Mouse (Mus musculus) testis, adult 2 months (tissue): Measurements from ENCODE around the gene Ilkap. TPM values are rescaled to one million over a fixed set of nuclear protein-coding genes. Genes with fewer than 3 reads are reported as not detected.
A peak's percentile ranks its signal among the peaks of the same experiment; 100 is the strongest.

Source experiments
- H3K27ac ChIP-seq: fragments of 200-500 bp; 2 replicates; pipeline ENCODE4 v1.5.1; 2012; ENCODE audit warnings: low read depth, low read length; ENCODE audit not compliant: control insufficient read depth, insufficient read depth
- H3K27me3 ChIP-seq: fragments of 200-500 bp; 2 replicates; pipeline ENCODE4 v1.6.1; 2012; ENCODE audit warnings: mild to moderate bottlenecking, low read length, moderate library complexity; ENCODE audit not compliant: control insufficient read depth, insufficient read depth
- H3K36me3 ChIP-seq: fragments of 200-500 bp; 2 replicates; pipeline ENCODE4 v1.6.1; 2012; ENCODE audit warnings: mild to moderate bottlenecking, low read length; ENCODE audit not compliant: control insufficient read depth, insufficient read depth
- H3K4me1 ChIP-seq: fragments of 200-500 bp; 2 replicates; pipeline ENCODE4 v1.6.1; 2012; ENCODE audit warnings: low read length; ENCODE audit not compliant: control insufficient read depth, insufficient read depth
- H3K4me3 ChIP-seq: fragments of 200-500 bp; 2 replicates; pipeline ENCODE4 v1.5.1; 2012; ENCODE audit warnings: low read depth, mild to moderate bottlenecking, low read length, moderate library complexity, mixed read lengths; ENCODE audit not compliant: control insufficient read depth
- CTCF ChIP-seq: fragments of 200-500 bp; IDR thresholded peaks from 2 replicates; pipeline ENCODE4 v1.5.1; 2012; ENCODE audit warnings: low read depth, mild to moderate bottlenecking, inconsistent platforms, low read length, moderate library complexity; ENCODE audit not compliant: control insufficient read depth, insufficient read depth, insufficient replicate concordance
- POLR2A ChIP-seq: fragments of 200-500 bp; IDR thresholded peaks from 2 replicates; pipeline ENCODE4 v1.6.1; 2012; ENCODE audit warnings: low read depth, mild to moderate bottlenecking, inconsistent platforms, low read length, moderate library complexity; ENCODE audit not compliant: control insufficient read depth
- polyA plus RNA-seq: library from polyadenylated mRNA; depleted of rRNA; stranded (reverse); fragments of >200 nt; gene quantifications from 2 replicates; pipeline ENCODE4 v1.2.3, GENCODE M21; 2012

Ilkap gene
- polyA plus RNA-seq, 1 experiment: 20.2 TPM

DNA sequence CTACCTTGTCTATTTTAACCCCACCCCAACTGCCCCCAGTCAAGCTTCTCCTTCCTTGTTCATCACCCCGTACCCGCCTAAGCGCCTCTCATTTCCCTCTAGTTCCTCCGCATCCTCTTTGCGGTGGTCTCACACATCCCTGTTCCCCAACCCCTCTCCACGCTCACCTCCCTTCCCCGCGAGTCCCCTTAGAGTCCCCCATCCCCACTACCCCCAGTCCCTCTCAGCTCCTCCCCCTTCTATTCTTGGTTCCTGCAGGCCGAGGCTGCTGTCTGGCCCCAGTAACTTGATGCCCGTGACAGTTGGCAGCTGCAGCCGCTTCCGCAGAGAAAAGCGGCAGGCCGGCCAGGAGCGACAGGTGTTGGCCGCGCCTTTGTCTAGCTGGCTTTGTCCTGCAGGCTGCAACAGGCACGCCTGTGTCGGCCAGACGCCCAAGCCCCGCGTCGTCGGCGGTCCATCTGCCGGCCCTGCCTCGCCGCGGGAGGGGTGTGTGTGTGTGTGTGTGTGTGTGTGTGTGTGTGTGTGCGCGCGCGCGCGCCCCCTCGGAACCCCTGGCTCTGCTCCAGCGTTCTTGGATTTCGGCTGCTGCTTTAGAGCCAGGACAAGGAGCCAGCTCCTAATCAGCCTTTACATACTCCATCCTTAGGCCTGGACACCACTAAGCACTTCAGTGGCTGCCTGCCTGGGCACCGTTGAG, 15.4 kb upstream of the Ilkap start, which contains the start of gene Hes6:
TSS of gene Hes6 (minus strand) at position 141 of the 697 bp plus-strand sequence.
- Histone ChIP-seq H3K4me3 (peak within 1 kb of the TSS; percentile 84), H3K27ac (0 out of 2 replicates have a peak within 1 kb of the TSS, but pooled peaks have one; percentile 8), H3K36me3 (no peaks in the 10 kb centered on the region; the same call in 1 of the 2 replicates), H3K27me3 (no peaks in the 10 kb centered on the region), H3K4me1 (peaks cover 23% of the 10 kb centered on the region)
- TF ChIP-seq POLR2A (no peak), CTCF (no peak)

DNA sequence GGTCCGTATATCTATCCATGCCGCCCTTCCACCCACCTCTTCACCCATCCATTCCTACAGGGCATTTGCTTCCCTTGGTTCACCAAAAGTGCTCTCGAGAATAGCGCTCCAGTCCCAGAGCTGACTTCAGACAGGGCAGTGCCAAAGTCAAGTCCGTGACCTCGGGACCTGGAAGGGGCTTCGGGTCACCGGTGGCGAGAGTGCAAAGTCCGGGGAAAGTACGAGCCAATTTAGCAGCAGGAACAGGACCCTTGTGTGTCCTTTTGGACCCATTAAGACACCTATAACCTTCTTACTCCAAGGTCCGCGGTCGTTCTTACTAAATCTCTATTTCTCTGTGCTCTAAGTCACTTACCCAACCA, 14.9 kb upstream of the Ilkap start:
- Histone ChIP-seq H3K27ac (no peak overlapping the region), H3K4me1 (peaks cover 23% of the 10 kb centered on the region), H3K4me3 (peak overlapping the region; percentile 55), H3K36me3 (no peaks in the 10 kb centered on the region; the same call in 1 of the 2 replicates), H3K27me3 (no peaks in the 10 kb centered on the region)
- TF ChIP-seq CTCF: no peak
- TF ChIP-seq POLR2A: no peak

DNA sequence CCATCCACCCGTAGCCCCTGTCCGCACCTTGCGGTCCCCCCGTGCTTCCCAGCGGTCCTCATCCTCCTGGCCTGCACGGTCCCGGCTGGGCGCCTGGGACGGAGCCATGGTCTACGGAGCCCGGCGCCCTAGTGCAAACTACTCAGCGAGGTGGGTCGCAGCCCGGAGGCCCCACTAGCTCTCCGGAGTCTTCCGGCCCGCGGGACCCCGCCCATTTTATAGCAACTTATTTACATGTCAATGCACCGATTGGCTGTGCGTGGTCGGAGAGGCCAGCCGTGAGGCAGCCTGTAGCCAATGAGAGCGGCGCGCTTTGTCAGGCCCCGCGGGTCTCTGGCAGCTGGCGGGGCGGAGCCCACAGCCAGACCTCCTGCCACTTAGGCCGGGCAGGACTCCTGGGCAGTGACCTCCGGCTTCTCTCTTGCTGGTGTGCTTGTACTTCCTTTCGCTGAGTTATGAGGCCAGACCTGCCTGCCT, 14.5 kb upstream of the Ilkap start:
- Histone ChIP-seq H3K36me3 (no peaks in the 10 kb centered on the region; the same call in 1 of the 2 replicates), H3K27me3 (no peaks in the 10 kb centered on the region), H3K4me1 (peaks cover 23% of the 10 kb centered on the region), H3K4me3 (peak overlapping the region; percentile 84), H3K27ac (0 out of 2 replicates have a peak overlapping the region, but pooled peaks have one; percentile 8)
- TF ChIP-seq POLR2A (peak; percentile 63), CTCF (no peak)

DNA sequence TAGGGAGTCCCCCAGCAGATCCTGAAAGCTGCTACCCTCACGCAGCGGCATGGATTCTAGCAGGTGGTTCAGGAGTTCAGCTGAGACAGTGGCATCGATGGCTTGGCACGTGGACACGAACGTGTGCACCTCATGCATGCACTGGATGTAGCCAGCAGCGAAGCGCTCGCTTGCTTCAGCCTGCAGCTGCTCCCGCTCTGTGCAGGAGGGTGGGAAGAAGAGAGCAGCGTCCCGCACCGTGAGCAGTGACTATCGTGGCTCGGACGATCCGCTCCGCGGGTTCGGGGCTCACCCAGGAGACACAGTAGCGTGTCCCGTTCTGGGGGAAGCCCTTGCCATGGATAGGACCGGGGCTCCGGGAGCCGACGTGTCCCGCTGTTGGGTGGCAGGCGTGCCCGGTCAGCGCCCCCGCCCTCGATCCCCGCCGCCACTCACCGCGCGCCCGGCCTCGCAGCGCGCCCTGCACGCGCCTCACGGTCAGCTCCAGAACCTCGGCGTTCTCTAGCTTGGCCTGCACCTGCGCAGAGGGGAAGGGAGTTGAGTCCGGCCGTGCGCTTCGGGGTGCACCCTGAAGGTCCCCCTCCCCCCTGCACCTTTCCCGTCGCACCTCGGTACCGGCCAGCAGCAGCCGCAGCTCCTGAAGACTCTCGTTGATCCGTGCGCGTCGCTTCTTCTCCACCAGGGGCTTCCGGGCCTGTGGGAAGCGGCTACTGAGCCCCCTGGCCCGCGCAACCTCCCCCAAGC, 13.8 kb upstream of the Ilkap start:
- TF ChIP-seq POLR2A: no peak
- 0 out of 2 replicates have a peak, but pooled peaks have one; percentile 0 for TF ChIP-seq CTCF
- H3K4me1 ChIP-seq: peaks cover 26% of the 10 kb centered on the region

DNA sequence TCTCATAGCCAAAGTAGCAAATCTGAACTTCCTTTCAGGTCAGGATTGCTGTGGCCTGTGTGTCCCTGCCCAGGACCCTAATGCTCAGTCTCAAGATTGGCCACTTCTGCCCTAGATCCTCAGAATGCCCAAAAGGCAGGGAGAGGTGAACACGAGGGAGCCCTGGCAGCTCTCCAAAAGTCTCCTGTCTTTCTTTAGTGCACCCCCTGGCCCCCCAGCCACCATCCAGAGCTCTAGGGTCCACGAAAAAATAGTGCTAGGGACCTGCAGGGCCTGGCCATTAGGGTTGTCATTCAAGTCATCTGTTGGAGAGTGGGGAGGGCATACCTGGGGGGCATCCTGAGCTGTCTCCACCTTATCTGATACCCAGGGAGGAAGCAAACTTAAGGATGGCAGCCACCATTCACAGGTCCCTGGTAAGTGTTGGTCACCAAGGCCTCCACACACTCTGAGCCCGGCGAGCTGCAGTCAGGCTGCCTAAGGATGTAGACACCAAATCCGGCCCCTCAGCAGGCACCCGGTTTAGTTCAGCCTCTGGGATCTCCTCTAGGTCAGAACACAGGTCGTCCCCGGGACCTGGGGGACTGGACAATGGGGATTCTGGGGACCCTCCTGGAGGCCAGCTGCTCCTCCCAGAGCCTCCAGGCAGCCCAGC, 13.1 kb upstream of the Ilkap start:
- H3K4me3 ChIP-seq: no peak overlapping the region
- no peaks in the 10 kb centered on the region for H3K36me3 ChIP-seq
- H3K27ac ChIP-seq: no peak overlapping the region
- H3K27me3 ChIP-seq: no peaks in the 10 kb centered on the region
- TF ChIP-seq CTCF (no peak), POLR2A (no peak)
- H3K4me1 ChIP-seq: peaks cover 26% of the 10 kb centered on the region

More for the DNA sequence above, 13.8 kb upstream of the Ilkap start:
- no peaks in the 10 kb centered on the region for H3K27me3 ChIP-seq
- no peaks in the 10 kb centered on the region for H3K36me3 ChIP-seq
- H3K4me3 ChIP-seq: peak overlapping the region; percentile 84
- 0 out of 2 replicates have a peak overlapping the region, but pooled peaks have one; percentile 8 for H3K27ac ChIP-seq

DNA sequence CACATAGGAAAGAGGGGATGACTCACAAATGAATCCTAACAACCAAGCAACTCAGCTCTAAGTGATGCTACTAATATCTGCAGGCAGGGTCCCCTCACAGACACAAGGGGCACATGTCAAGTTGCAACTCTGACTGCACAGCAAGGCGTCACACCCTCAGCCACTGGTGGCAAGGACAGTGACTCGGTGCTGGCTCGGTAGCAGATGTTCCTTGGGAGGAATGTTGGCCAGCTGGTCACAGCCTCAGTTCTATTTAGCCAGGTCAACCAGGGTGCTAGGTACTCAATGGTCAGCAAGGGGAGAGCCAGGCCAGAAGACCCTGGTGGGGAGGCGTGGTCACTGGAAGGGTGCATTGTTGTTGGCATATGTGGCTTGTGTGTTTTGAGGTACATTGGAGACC, 9.2 kb upstream of the Ilkap start:
- H3K27me3 ChIP-seq: no peaks in the 10 kb centered on the region
- peak overlapping the region; percentile 62 for H3K4me3 ChIP-seq
- TF ChIP-seq POLR2A (no peak), CTCF (no peak)
- no peak overlapping the region for H3K27ac ChIP-seq
- peaks cover 15% of the 10 kb centered on the region for H3K4me1 ChIP-seq
- no peaks in the 10 kb centered on the region for H3K36me3 ChIP-seq
